Mouse (Mus musculus): Measurements from ENCODE around the gene Fbxw10. TPM values are rescaled to one million over a fixed set of nuclear protein-coding genes. Genes with fewer than 3 reads are reported as not detected.

The Fbxw10 gene
- total RNA-seq, 4 experiments from 2014 or later: 1.0 to 2.4 (median 1.8) TPM

- no peak for DNase-seq (ENCODE audit: low spot score in 2 of 2)
These were observed 57.1 kb downstream of the Fbxw10 start for GRCm38 (mm10) chr11:62903871-62904495.

- no peak for DNase-seq (ENCODE audit: low spot score in 2 of 2)
These were observed 62.9 kb downstream of the Fbxw10 start for GRCm38 (mm10) chr11:62909720-62910306.

GRCm38 (mm10) chr11:62911362-62911761 is 64.5 kb downstream of the Fbxw10 start:
- DNase-seq (ENCODE audit: low spot score in 2 of 2): no peak

- DNase-seq (ENCODE audit: low spot score in 2 of 2): no peak
These were observed 66.3 kb downstream of the Fbxw10 start for GRCm38 (mm10) chr11:62913141-62913540.

- no peak for DNase-seq (ENCODE audit: low spot score in 2 of 2)
These were observed 67.7 kb downstream of the Fbxw10 start for GRCm38 (mm10) chr11:62914532-62914931.

- DNase-seq (ENCODE audit: low spot score in 2 of 2): no peak
These were observed 68.6 kb downstream of the Fbxw10 start for GRCm38 (mm10) chr11:62915486-62915885.

GRCm38 (mm10) chr11:62916765-62917164 is 69.9 kb downstream of the Fbxw10 start:
- DNase-seq (ENCODE audit: low spot score in 2 of 2): no peak

GRCm38 (mm10) chr11:62919946-62920742 is 73.3 kb downstream of the Fbxw10 start:
- no peak for DNase-seq (ENCODE audit: low spot score in 2 of 2)

- DNase-seq (ENCODE audit: low spot score in 2 of 2): no peak
These were observed 73.8 kb downstream of the Fbxw10 start for GRCm38 (mm10) chr11:62920743-62921050.

GRCm38 (mm10) chr11:62921052-62921977 is 74.4 kb downstream of the Fbxw10 start:
- peak; percentile 89 to 94 for DNase-seq (ENCODE audit: low spot score in 2 of 2)

- DNase-seq (ENCODE audit: low spot score in 2 of 2): no peak
These were observed 77.4 kb downstream of the Fbxw10 start for GRCm38 (mm10) chr11:62924091-62924761.

Other genes with a start within 250 kb of the Fbxw10 start
- gene Lrrc75a, start 198.5 kb upstream of the Fbxw10 start, total RNA-seq (2022): 1 to 10 TPM; 7.5 to 9.3 (median 9.0) TPM
- gene Mmgt2, start 198.4 kb upstream of the Fbxw10 start, total RNA-seq (2022): 10 to 100 TPM; 17.4 to 25.5 (median 20.8) TPM
- 10 to 100 TPM; 16.3 to 19.9 (median 18.5) TPM for gene Zfp287, start 115.2 kb upstream of the Fbxw10 start, total RNA-seq (2022)
- gene Gm10428, start 94.0 kb upstream of the Fbxw10 start, total RNA-seq (2022): not detected
- gene Zfp286, start 57.6 kb upstream of the Fbxw10 start, total RNA-seq (2022): 10 to 100 TPM; 21.2 to 31.8 (median 24.3) TPM
- gene Trim16, start 26.8 kb upstream of the Fbxw10 start, total RNA-seq (2022): 1 to 10 TPM; 1.5 to 2.6 (median 1.8) TPM
- 10 to 100 TPM; 32.5 to 35.7 (median 35.2) TPM for gene Tvp23b, start 32.4 kb downstream of the Fbxw10 start, total RNA-seq (2022)
- under 1 TPM in 1 of 4 experiments, not detected in 3; 0.66 TPM for gene Cdrt4, start 104.1 kb downstream of the Fbxw10 start, total RNA-seq (2022)
- under 1 TPM in 3 of 4 experiments, not detected in 1; 0.18 to 0.36 (median 0.26) TPM for gene Tekt3, start 214.6 kb downstream of the Fbxw10 start, total RNA-seq (2022)